Mouse (Mus musculus) liver, postnatal 0 days (tissue): ENCODE measurements around the gene Zfp78.
A peak's percentile ranks its signal among the peaks of the same experiment; 100 is the strongest.

Experiments used
- CTCF ChIP-seq: sonication (generic); IDR thresholded peaks from 2 replicates; pipeline ENCODE4 v1.5.1; 2016; ENCODE audit warnings: antibody characterized with exemption, low read depth
- EP300 ChIP-seq: IDR thresholded peaks from 2 replicates; pipeline ENCODE4 v1.6.1; 2016; ENCODE audit warnings: antibody characterized with exemption, low read depth, mild to moderate bottlenecking

DNA sequence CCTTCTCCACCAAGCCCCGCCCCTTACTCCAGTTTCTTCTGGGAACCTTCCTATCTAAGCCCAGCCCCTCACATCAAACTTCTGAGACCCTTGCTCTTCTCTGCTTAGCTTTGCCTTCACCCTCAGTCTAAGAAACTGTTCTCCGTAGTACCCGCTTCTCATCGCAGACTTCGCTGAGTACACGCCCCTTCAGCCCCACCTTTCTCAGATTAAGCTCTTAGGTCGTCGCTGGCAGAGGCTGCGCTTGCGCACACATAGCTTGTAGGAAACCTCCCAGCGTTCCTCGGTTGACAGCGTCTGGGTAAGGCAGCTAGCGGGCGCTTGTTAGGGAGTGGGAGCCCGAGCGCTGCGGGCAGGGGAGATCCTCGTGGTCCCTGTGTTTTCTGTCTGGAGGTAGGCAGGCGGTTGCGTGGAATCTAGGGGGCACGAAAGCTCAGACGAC, at the start of gene Zfp78:
- TF ChIP-seq CTCF (peak; percentile 38), EP300 (no peak)
